Mouse (Mus musculus): Measurements from ENCODE around the gene Antxrl.

Antxrl gene

DNA sequence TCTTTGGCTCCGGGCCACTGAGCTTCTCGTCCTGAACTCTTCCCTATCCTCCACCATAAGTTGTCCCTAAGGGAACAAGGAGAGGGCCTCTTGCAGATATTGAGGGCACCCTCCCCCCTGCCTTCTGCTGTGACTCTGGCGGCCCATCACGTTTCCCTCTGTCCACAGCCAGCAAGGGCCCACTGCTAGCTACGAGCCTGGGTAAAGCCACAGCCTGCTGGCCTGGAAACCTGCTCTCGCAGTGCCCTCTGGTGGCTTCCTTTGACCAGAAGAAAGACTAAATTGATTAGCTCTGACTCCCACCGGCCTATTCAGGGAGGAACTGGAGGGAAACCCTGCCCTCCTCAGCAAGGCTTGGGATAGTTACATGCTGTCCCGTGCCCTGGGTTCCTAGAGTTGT lies 52.4 kb downstream of the Antxrl start:
- DNase-seq: peak; percentile 87 to 89

DNA sequence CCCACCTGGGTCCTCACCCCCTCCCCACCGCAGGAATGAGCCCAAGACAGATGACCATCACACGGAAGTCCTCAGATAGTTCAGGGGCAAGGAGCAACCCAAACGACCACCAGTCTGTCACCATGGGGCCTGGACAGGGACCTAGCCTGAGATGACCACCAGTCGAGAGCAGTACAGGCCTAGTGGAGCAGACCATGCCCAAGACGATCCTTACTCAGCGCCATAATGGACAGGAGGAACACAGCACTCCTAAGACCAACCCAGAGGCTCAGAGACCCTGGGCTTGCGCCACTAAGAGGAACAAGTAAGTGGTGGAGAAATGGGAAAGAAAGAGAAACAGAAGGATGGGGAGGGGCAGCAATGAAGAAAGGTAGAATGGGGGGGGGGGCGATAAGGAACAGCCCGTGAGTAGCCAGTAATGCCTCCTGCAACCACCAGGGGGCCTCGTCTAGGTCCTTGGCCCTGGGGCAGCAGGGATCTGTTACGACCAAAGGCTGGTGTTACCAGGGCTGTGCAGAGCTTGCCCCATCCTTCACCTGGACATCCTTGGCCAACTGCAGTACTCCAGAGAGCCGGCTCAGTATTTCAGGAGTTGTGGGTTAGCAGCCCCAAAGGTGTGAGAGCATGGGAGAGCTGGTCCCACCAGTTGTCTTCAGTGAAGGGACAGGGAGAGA lies 54.0 kb downstream of the Antxrl start:
- peak; percentile 40 to 73 for DNase-seq

DNA sequence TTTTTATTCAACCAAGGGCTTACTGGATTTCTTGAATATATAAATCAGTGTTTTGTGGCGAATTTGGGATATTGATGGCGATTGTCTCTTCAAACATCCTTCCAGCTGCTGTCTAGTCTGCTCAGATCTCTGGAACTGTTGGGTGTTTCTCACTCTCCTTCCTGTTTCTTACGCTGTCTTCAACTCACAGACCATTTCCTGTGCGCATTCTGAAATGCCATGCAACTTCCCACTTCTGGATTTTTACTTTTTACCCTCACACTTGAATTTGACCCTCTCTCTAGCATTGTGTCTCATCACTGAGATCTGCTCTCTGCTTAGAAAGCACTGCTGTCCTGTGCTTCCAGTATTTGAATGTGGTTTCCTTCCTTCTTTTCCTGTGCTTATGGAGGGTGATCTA lies 55.1 kb downstream of the Antxrl start:
- no peak for DNase-seq

DNA sequence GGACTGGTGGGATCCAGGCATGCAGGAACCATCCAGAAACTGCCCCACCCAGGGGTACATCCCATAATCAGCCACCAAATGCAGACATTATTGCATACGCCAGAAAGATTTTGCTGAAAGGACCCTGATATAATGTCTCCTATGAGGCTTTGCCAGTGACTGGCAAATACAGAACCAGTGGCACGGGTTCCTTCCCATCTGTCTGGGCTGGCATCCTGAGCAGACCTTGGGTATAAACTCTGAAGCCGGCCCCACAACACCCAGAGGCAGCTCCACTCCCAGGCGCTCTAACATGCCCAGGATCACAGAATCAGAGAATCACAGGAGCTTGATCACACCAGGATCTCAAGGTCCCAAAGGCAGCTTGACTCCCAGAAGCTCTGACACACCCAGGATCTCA lies 61.8 kb downstream of the Antxrl start:
- peak; percentile 38 to 40 for DNase-seq

GRCm38 (mm10) chr14:34119046-34119723 lies 66.7 kb downstream of the Antxrl start:
- peak; percentile 85 to 94 for DNase-seq

DNA sequence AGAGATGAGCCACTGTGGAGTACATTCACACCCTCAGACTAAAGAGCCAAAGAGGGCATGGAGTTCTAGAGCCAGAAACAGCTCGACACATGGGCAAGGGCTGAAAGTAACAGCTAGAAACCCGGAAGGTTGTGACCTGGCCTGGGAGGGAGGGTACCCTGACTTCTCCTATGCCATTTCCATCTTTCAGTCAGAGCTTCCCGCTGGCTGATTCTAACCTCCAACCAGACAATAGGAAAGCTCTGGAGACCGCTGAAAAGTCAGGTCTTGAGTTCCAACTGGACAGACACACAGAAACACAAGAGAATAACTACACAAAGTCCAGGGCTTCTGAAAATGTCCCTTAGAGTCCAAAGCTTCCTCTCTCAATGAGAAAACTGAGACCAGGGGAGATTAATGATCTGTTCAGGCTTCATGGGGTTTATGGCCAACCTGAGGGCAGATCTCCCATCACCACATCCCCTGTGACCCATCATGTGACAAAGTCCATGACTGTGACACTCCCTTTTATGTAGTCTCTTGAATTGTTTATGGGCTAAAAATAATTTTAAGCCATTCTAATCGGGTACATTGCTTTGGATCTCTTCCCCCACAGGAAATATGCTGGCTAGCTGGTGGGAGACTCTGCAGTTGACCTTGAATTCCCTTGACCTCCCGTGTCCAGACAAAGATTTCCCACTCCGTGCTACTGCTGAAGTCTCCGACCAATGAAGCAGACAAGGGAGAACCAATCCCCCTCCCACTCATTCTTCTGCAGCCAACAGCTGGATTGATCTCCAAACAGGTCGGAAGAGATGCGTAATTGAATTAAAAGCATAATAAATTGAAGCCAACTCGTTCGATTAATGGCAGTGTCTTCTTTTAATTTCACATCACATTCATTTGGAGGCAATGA lies 67.8 kb downstream of the Antxrl start:
- DNase-seq: no peak

DNA sequence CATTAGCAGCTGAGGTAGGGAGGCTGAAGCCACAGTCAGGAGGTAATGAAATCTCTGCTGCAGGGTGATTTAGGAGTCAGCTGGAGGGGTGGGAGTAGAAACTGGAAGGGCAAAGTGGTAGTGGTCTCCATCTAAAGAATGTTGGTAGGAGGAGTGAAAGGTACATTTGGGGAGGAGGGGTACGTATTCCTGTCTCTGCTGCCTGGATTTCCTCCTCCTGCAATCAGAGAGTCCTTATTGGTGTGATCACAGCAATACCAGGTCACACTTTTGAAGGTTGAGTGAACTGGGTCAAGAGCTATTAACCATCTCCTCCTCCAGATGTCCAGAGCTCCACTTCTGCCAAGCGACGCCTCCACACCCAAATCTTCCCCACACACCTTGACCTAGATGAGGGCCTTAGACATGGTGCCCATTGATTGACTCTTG lies 68.4 kb downstream of the Antxrl start:
- DNase-seq: no peak

- no peak for DNase-seq
These were observed 69.2 kb downstream of the Antxrl start for GRCm38 (mm10) chr14:34121691-34122090.
